Mouse (Mus musculus): ENCODE results near the gene Gpr141. TPM values are rescaled to one million over a fixed set of nuclear protein-coding genes. Genes with fewer than 3 reads are reported as not detected.

Gpr141 gene
- 0.30 and 0.39 TPM in 2 replicates for polyA plus RNA-seq (2015; fragmentation: Nextera tagmentation; extraction: Ambion mirVana)

DNA sequence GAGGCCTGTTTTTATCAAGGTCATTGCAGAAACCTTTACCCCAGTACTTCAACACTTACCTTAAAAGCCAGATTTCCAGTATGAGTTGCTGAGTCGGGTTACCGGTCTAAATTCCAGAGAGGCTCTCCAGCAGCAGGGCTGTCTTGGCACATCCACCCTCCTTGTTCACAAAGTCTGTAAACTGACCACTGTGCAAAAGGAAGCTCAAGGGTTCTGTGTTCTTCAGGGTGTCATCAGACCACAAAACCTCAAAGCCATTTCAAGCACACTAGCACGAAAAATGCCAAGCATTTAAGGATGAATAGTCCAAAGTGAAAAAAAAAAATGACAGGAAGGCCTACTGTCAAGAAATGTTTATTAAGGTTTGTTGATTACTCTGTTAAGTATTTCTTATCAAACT lies at the start of gene Gpr141:
Gene Gpr141, minus strand, starts transcription at position 187 of the 400 bp plus-strand sequence.
- no peaks in the 10 kb centered on the region for H3K36me3 ChIP-seq
- ATAC-seq (replicated peaks; ENCODE audit: low FRiP score), result no peak
- H3K4me2 ChIP-seq, result no peak within 1 kb of the TSS
- 56% methylated on average over 3 of the region's 3 CpGs for WGBS
- no peak within 1 kb of the TSS for H3K4me3 ChIP-seq (replicated peaks)
- no peak within 1 kb of the TSS for H3K9ac ChIP-seq
- no peaks in the 10 kb centered on the region for H3K9me3 ChIP-seq (replicated peaks)
- no peaks in the 10 kb centered on the region for H3K27me3 ChIP-seq
- H3K4me1 ChIP-seq, result no peaks in the 10 kb centered on the region
- H3K27ac ChIP-seq, result no peak within 1 kb of the TSS

DNA sequence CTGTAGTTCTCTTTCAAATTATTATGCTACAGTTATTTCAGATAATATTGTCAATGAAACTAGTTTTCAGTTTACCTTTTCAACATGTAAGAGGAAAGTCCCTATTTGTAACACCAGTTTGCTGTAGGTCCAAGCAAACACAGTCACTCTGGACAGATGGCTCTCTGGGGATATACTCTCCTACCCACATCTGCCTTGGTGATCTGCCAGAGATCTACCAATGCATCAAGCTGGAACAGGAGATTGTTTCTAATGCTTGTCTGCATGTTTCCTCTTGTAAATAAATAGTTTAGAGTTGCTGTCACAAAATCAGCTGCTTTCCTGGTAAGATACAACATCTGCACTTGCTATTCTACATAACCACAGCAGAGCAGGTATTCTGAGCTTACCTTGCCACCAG lies 40.2 kb upstream of the Gpr141 start:
- Histone ChIP-seq H3K27me3 (no peaks in the 10 kb centered on the region), H3K4me1 (no peaks in the 10 kb centered on the region), H3K4me2 (no peak overlapping the region), H3K36me3 (no peaks in the 10 kb centered on the region), H3K4me3 (replicated peaks) (no peak overlapping the region), H3K9ac (no peak overlapping the region), H3K9me3 (replicated peaks) (no peaks in the 10 kb centered on the region), H3K27ac (no peak overlapping the region)
- ATAC-seq (replicated peaks; ENCODE audit: low FRiP score), result no peak

DNA sequence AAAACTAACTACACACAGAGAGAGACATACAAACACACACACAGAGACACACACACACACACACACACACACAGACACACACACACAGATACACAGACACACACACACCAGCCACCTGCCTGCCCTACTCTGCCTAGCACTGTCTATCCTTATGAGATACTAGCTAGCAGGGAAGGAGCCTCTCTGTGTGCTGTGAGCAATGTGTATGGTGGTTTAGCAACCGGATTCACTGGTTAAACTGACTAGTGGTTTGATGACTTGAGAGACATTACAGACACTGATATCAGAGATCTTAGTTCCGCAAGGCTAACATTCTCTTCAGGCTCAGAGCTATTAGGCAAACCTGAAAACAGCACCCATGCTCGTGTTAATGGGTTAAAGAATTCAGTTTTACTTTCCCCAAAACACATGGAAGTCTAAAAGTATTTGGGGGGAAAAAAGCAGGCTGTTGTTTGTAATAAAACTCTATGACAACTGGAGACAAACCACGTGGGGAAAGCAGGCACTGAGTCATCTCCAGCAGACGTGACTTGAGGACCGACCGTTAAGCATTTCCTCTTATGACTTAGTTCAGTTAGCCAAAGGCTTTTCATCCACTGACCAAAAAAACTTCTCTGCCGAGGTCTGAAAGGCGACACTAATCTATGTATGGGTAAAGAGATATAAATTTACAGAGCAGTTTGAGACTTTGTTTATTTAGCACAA lies 30.7 kb upstream of the Gpr141 start:
- Histone ChIP-seq H3K27me3 (no peaks in the 10 kb centered on the region), H3K27ac (no peak overlapping the region), H3K4me2 (no peak overlapping the region), H3K4me1 (no peaks in the 10 kb centered on the region), H3K4me3 (replicated peaks) (no peak overlapping the region), H3K36me3 (no peaks in the 10 kb centered on the region), H3K9ac (no peak overlapping the region), H3K9me3 (replicated peaks) (no peaks in the 10 kb centered on the region)
- 50% methylated on average over 9 of the region's 9 CpGs for WGBS
- no peak for ATAC-seq (replicated peaks; ENCODE audit: low FRiP score)

DNA sequence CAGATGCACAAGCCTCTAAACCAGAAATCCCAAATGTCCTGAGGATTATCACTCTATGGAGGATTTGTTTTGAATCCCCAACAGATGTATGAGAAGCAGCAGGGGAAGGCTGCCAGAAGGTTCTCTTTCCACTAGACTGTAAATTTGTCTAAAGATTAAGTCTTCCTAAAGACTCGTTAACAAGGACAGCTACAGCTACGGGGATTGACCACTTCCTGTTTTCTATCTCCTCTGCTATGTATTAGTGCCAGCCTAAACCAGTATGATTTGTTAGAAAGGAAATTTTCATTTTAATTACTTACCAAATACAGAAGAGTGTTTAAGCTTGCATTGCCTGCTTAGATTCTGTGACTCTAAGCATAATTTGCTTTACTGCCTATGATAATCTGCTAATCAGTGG lies 30.0 kb upstream of the Gpr141 start:
- no peaks in the 10 kb centered on the region for H3K4me1 ChIP-seq
- H3K9me3 ChIP-seq (replicated peaks), result no peaks in the 10 kb centered on the region
- H3K9ac ChIP-seq, result no peak overlapping the region
- no peaks in the 10 kb centered on the region for H3K27me3 ChIP-seq
- 25% methylated on average over 2 of the region's 2 CpGs for WGBS
- H3K27ac ChIP-seq, result no peak overlapping the region
- no peak overlapping the region for H3K4me2 ChIP-seq
- no peak for ATAC-seq (replicated peaks; ENCODE audit: low FRiP score)
- no peak overlapping the region for H3K4me3 ChIP-seq (replicated peaks)
- H3K36me3 ChIP-seq, result no peaks in the 10 kb centered on the region

DNA sequence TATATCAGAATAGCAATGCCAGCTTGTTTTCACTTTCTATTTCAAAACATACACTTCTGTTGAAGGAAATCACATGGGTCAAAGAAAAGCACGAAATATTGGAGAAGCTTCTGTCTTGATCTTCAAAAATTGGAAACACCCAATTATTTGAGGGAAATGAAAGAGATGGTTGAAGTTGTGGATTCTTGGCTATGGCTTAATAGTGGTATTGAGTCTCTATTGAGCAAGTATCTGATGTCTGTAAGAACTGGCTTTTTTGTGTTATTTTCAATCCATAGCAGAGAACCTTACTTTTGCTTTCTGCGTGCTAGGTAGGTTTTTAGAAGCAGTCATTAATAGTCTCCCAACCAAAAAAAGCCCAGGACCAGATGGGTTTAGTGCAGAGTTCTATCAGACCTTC lies 19.4 kb upstream of the Gpr141 start:
- no peak overlapping the region for H3K27ac ChIP-seq
- no peak for ATAC-seq (replicated peaks; ENCODE audit: low FRiP score)
- H3K4me3 ChIP-seq (replicated peaks), result no peak overlapping the region
- H3K4me2 ChIP-seq, result no peak overlapping the region
- H3K36me3 ChIP-seq, result no peaks in the 10 kb centered on the region
- H3K9ac ChIP-seq, result no peak overlapping the region
- no peaks in the 10 kb centered on the region for H3K9me3 ChIP-seq (replicated peaks)
- no peaks in the 10 kb centered on the region for H3K4me1 ChIP-seq
- 87% methylated on average over 2 of the region's 2 CpGs for WGBS
- H3K27me3 ChIP-seq, result no peaks in the 10 kb centered on the region

DNA sequence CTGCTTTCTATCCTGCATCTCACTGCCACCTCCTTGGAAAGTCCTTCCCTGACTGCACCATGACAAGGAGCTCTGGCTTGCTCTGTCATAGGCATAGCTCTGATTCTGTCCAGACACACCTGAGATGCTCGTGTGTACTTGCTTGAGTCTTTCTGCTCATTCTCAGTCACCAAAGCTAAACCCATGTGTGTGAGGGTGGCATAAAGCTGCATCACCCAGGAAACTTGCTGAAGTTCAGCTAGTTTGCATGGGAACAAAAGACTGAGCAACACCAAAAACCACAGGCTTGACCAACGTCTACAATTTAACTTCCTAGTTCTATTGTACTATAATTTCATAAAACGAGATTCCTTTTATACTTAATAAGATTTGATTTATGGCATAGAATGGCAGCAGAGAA lies 18.6 kb upstream of the Gpr141 start:
- Histone ChIP-seq H3K27ac (no peak overlapping the region), H3K27me3 (no peaks in the 10 kb centered on the region), H3K9ac (no peak overlapping the region), H3K36me3 (no peaks in the 10 kb centered on the region), H3K9me3 (replicated peaks) (no peaks in the 10 kb centered on the region), H3K4me1 (no peaks in the 10 kb centered on the region), H3K4me2 (no peak overlapping the region), H3K4me3 (replicated peaks) (no peak overlapping the region)
- WGBS, result 76% methylated on average over 3 of the region's 3 CpGs
- no peak for ATAC-seq (replicated peaks; ENCODE audit: low FRiP score)

DNA sequence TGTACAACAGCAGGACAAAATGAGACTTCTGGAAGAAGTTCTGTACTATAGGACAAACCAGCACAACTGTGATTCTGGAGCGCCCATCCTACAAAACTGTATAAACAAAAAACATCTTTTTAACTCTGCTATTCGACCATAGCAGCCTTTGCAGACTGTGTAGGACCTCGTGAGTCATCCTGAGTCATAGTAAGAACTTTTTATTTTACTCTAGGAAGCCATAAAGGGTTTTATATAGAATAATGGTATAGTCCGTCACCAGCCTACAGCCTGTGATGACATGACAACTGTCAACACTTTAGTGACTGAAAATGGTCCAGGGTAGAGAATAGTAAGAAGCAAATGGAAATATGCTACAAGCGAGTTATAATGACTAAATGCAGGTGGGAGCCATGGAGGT lies 17.6 kb upstream of the Gpr141 start:
- Histone ChIP-seq H3K4me3 (replicated peaks) (no peak overlapping the region), H3K27ac (no peak overlapping the region), H3K9me3 (replicated peaks) (no peaks in the 10 kb centered on the region), H3K4me1 (no peaks in the 10 kb centered on the region), H3K4me2 (no peak overlapping the region), H3K27me3 (no peaks in the 10 kb centered on the region), H3K36me3 (no peaks in the 10 kb centered on the region), H3K9ac (no peak overlapping the region)
- WGBS, result 81% methylated on average over 5 of the region's 5 CpGs
- no peak for ATAC-seq (replicated peaks; ENCODE audit: low FRiP score)

DNA sequence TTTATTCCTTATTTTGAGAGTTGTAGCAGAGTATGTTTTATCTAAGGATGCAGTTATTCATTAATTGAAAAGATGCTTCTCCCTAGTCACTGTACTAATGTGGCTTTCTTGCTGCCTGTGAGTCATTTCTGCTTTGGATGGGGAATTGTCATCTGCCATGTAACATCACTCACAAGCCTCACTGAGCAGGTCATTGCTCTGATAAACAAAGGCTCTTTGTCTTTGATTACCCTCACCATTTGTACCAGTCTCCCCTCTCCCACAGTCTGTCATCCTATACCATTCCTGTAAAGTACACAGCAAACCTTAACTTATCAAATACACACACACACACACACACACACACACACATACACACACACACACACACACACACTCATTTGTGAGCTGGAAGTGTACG lies 16.1 kb upstream of the Gpr141 start:
- Histone ChIP-seq H3K27ac (no peak overlapping the region), H3K9me3 (replicated peaks) (no peaks in the 10 kb centered on the region), H3K27me3 (no peaks in the 10 kb centered on the region), H3K9ac (no peak overlapping the region), H3K4me1 (no peaks in the 10 kb centered on the region), H3K4me2 (no peak overlapping the region), H3K36me3 (no peaks in the 10 kb centered on the region), H3K4me3 (replicated peaks) (no peak overlapping the region)
- 83% methylated on average over 1 of the region's 1 CpGs for WGBS
- ATAC-seq (replicated peaks; ENCODE audit: low FRiP score), result no peak

DNA sequence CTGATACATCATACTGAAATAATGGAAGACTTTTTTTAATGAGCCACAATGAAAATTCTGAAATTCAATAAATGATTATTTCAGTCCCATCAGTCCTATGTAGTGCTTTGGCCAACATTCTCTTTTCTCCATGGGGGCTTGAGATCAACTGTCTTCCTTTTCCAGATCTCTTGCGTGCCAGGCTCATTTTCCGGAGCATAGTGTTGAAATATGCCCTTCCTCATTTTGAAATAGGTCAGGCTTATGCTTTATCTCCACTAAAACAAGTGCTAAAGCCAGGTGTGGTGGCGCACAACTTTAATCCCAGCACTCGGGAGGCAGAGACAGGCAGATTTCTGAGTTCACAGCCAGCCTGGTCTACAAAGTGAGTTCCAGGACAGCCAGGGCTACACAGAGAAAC lies 6.5 kb upstream of the Gpr141 start:
- no peak for ATAC-seq (replicated peaks; ENCODE audit: low FRiP score)
- Histone ChIP-seq H3K27ac (no peak overlapping the region), H3K9me3 (replicated peaks) (no peaks in the 10 kb centered on the region), H3K4me3 (replicated peaks) (no peak overlapping the region), H3K9ac (no peak overlapping the region), H3K4me2 (no peak overlapping the region), H3K27me3 (no peaks in the 10 kb centered on the region), H3K4me1 (no peaks in the 10 kb centered on the region), H3K36me3 (no peaks in the 10 kb centered on the region)
- 91% methylated on average over 4 of the region's 4 CpGs for WGBS

DNA sequence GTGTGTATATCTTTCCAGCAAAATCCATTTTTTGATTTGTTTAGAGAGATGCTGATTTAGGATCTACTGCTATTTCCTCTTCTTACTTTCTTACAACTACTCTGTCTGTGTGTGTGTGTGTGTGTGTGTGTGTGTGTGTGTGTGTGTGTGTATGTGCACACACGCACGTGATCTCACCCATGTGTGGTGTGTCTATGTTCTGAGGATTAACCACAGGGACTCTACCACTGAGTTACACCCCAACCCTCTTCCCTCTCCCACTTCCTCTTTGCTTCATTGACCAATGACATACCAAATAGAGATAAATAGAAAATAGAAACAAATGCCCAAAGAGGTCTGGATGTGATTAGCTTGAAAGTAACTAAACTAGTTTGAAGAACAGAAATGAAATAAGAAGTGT lies 4.0 kb upstream of the Gpr141 start:
- Histone ChIP-seq H3K4me3 (replicated peaks) (no peak overlapping the region), H3K4me2 (no peak overlapping the region), H3K27ac (no peak overlapping the region), H3K9ac (no peak overlapping the region), H3K4me1 (no peaks in the 10 kb centered on the region), H3K36me3 (no peaks in the 10 kb centered on the region), H3K27me3 (no peaks in the 10 kb centered on the region), H3K9me3 (replicated peaks) (no peaks in the 10 kb centered on the region)
- no peak for ATAC-seq (replicated peaks; ENCODE audit: low FRiP score)
- WGBS, result 84% methylated on average over 2 of the region's 2 CpGs

DNA sequence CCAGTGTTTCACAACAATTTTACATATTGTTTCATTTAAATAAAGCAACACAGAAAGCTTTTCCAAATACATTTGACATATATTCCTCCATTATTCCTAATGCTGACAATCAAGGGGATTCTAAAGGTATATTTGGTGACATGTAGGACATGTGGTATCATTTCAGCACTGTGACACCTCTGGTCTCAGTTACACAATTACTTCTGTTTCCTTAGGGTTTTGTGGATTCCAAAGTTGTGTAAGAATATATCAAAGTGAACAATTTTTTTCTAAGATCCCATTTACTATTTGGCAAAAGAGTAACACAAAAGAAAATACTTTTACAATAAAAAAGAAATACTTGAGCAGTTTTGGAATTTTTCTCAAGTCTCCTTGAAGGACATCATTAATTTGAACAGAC lies 2.4 kb downstream of the Gpr141 start:
- no peaks in the 10 kb centered on the region for H3K36me3 ChIP-seq
- no peak for ATAC-seq (replicated peaks; ENCODE audit: low FRiP score)

DNA sequence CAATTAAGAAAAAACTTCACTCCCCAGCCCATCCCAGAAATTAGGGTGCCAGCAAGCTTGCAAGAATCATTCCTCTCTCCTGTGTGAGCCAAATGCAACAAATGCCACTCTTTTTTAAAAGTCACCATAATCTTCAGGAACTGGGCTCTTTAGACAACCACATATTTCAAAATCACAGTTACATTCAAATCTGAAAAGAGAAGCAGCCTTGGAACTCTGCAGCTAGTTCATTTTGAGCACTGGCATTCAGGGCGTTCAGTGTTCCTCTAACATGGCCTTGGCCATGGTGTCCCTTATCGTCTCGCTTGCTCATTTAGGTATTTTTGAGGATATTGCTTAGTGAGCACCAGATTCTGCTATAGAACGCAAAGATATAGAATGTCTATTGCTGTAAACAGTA lies 4.1 kb downstream of the Gpr141 start:
- no peak overlapping the region for H3K9ac ChIP-seq
- no peaks in the 10 kb centered on the region for H3K27me3 ChIP-seq
- H3K36me3 ChIP-seq, result no peaks in the 10 kb centered on the region
- H3K9me3 ChIP-seq (replicated peaks), result no peaks in the 10 kb centered on the region
- no peak overlapping the region for H3K27ac ChIP-seq
- H3K4me3 ChIP-seq (replicated peaks), result no peak overlapping the region
- no peak for ATAC-seq (replicated peaks; ENCODE audit: low FRiP score)
- H3K4me1 ChIP-seq, result no peaks in the 10 kb centered on the region
- H3K4me2 ChIP-seq, result no peak overlapping the region
- WGBS, result 86% methylated on average over 4 of the region's 4 CpGs

More for the DNA sequence above, 2.4 kb downstream of the Gpr141 start:
- H3K4me1 ChIP-seq, result no peaks in the 10 kb centered on the region
- no peak overlapping the region for H3K4me2 ChIP-seq
- no peaks in the 10 kb centered on the region for H3K9me3 ChIP-seq (replicated peaks)
- H3K4me3 ChIP-seq (replicated peaks), result no peak overlapping the region
- H3K27ac ChIP-seq, result no peak overlapping the region
- H3K9ac ChIP-seq, result no peak overlapping the region
- no peaks in the 10 kb centered on the region for H3K27me3 ChIP-seq

DNA sequence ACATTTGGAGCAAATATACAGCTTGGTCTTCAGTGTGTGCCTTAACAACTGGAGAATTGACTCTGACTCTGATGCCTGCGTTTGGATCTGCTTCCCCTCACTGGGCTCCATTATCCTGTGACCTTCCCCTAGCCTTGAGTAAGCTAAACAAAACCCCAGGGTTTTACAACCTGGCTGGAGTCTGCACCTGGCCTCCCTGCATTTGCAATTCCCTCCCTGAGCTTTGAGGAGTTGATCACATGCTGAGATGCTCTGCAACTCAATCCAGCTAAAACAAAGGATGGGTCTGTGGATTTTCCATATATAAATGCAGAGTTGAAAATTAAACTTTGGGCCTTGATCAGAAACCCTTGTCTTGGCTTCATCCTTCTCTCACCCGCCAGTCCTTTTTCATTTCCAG lies 4.8 kb downstream of the Gpr141 start:
- Histone ChIP-seq H3K9ac (no peak overlapping the region), H3K4me3 (replicated peaks) (no peak overlapping the region), H3K4me1 (no peaks in the 10 kb centered on the region), H3K9me3 (replicated peaks) (no peaks in the 10 kb centered on the region), H3K4me2 (no peak overlapping the region), H3K27ac (no peak overlapping the region), H3K27me3 (no peaks in the 10 kb centered on the region), H3K36me3 (no peaks in the 10 kb centered on the region)
- ATAC-seq (replicated peaks; ENCODE audit: low FRiP score), result no peak
- WGBS, result 46% methylated on average over 2 of the region's 2 CpGs

Data from kidney, embryonic 15.5 days (tissue).